Mouse (Mus musculus): Measurements from ENCODE around the gene Mphosph9. TPM values are rescaled to one million over a fixed set of nuclear protein-coding genes. Genes with fewer than 3 reads are reported as not detected.
A peak's percentile ranks its signal among the peaks of the same experiment; 100 is the strongest.

Mphosph9 gene
- polyA plus RNA-seq, 1 experiment from 2014 or later = 13.4 TPM

GRCm38 (mm10) chr5:124244449-124244848 is 83.3 kb downstream of the Mphosph9 start:
- no peak for ATAC-seq (replicated peaks; ENCODE audit: low FRiP score)
- H3K9ac ChIP-seq = no peak overlapping the region
- H3K4me3 ChIP-seq (replicated peaks) = no peak overlapping the region
- 96% methylated on average over 8 of the region's 8 CpGs for WGBS
- peaks cover 44% of the 10 kb centered on the region for H3K4me1 ChIP-seq
- no peak overlapping the region for H3K27ac ChIP-seq
- no peaks in the 10 kb centered on the region for H3K27me3 ChIP-seq
- no peak overlapping the region for H3K4me2 ChIP-seq
- no peaks in the 10 kb centered on the region for H3K9me3 ChIP-seq (replicated peaks)
- peaks cover 25% of the 10 kb centered on the region for H3K36me3 ChIP-seq

- Histone ChIP-seq H3K27me3 (no peaks in the 10 kb centered on the region), H3K9me3 (replicated peaks) (no peaks in the 10 kb centered on the region), H3K36me3 (peaks cover 25% of the 10 kb centered on the region), H3K27ac (no peak overlapping the region), H3K4me1 (peaks cover 36% of the 10 kb centered on the region), H3K4me3 (replicated peaks) (no peak overlapping the region), H3K9ac (no peak overlapping the region), H3K4me2 (no peak overlapping the region)
- ATAC-seq (replicated peaks; ENCODE audit: low FRiP score) = no peak
- 92% methylated on average over 9 of the region's 9 CpGs for WGBS
Observed at GRCm38 (mm10) chr5:124243236-124243901, 84.4 kb downstream of the Mphosph9 start.

- H3K4me1 ChIP-seq = peaks cover 25% of the 10 kb centered on the region
- no peaks in the 10 kb centered on the region for H3K27me3 ChIP-seq
- 28% methylated on average over 10 of the region's 10 CpGs for WGBS
- peak overlapping the region; percentile 20 for H3K27ac ChIP-seq
- peak overlapping the region; percentile 12; the same call in 1 of the 2 replicates for H3K4me2 ChIP-seq
- H3K9ac ChIP-seq = no peak overlapping the region
- H3K4me3 ChIP-seq (replicated peaks) = no peak overlapping the region
- H3K36me3 ChIP-seq = peaks cover 25% of the 10 kb centered on the region
- no peak for ATAC-seq (replicated peaks; ENCODE audit: low FRiP score)
- H3K9me3 ChIP-seq (replicated peaks) = no peaks in the 10 kb centered on the region
Observed at GRCm38 (mm10) chr5:124241686-124242444, 85.9 kb downstream of the Mphosph9 start.

- peak overlapping the region; percentile 20 for H3K27ac ChIP-seq
- peaks cover 33% of the 10 kb centered on the region for H3K4me1 ChIP-seq
- peaks cover 20% of the 10 kb centered on the region for H3K36me3 ChIP-seq
- no peak overlapping the region for H3K9ac ChIP-seq
- ATAC-seq (replicated peaks; ENCODE audit: low FRiP score) = 0 out of 2 replicates have a peak, but pooled peaks have one; percentile 31
- H3K4me3 ChIP-seq (replicated peaks) = no peak overlapping the region
- 20% methylated on average over 22 of the region's 22 CpGs for WGBS
- peak overlapping the region; percentile 12; the same call in 1 of the 2 replicates for H3K4me2 ChIP-seq
- no peaks in the 10 kb centered on the region for H3K27me3 ChIP-seq
- H3K9me3 ChIP-seq (replicated peaks) = no peaks in the 10 kb centered on the region
Observed at GRCm38 (mm10) chr5:124240841-124241685, 86.7 kb downstream of the Mphosph9 start.

GRCm38 (mm10) chr5:124236180-124236579 is 91.6 kb downstream of the Mphosph9 start:
- WGBS = 51% methylated on average over 4 of the region's 4 CpGs

GRCm38 (mm10) chr5:124234778-124235177 is 93.0 kb downstream of the Mphosph9 start:
- ATAC-seq (replicated peaks; ENCODE audit: low FRiP score) = no peak
- H3K4me3 ChIP-seq (replicated peaks) = no peak overlapping the region
- no peak overlapping the region for H3K4me2 ChIP-seq
- H3K9ac ChIP-seq = no peak overlapping the region
- H3K36me3 ChIP-seq = no peaks in the 10 kb centered on the region
- H3K4me1 ChIP-seq = peaks cover 60% of the 10 kb centered on the region
- H3K27me3 ChIP-seq = no peaks in the 10 kb centered on the region
- no peak overlapping the region for H3K27ac ChIP-seq
- H3K9me3 ChIP-seq (replicated peaks) = no peaks in the 10 kb centered on the region
- 91% methylated on average over 6 of the region's 6 CpGs for WGBS

More at GRCm38 (mm10) chr5:124236180-124236579, 91.6 kb downstream of the Mphosph9 start:
- no peaks in the 10 kb centered on the region for H3K36me3 ChIP-seq
- no peaks in the 10 kb centered on the region for H3K27me3 ChIP-seq
- no peak overlapping the region for H3K4me2 ChIP-seq
- no peak overlapping the region for H3K4me3 ChIP-seq (replicated peaks)
- peak; percentile 34; the same call in 1 of the 2 replicates for ATAC-seq (replicated peaks; ENCODE audit: low FRiP score)
- 0 out of 2 replicates have a peak overlapping the region, but pooled peaks have one; percentile 41 for H3K27ac ChIP-seq
- H3K9me3 ChIP-seq (replicated peaks) = no peaks in the 10 kb centered on the region
- no peak overlapping the region for H3K9ac ChIP-seq
- peaks cover 63% of the 10 kb centered on the region for H3K4me1 ChIP-seq

GRCm38 (mm10) chr5:124233874-124234661 is 93.7 kb downstream of the Mphosph9 start:
- Histone ChIP-seq H3K4me1 (peaks cover 60% of the 10 kb centered on the region), H3K36me3 (no peaks in the 10 kb centered on the region), H3K4me3 (replicated peaks) (no peak overlapping the region), H3K27me3 (no peaks in the 10 kb centered on the region), H3K4me2 (no peak overlapping the region), H3K9ac (no peak overlapping the region), H3K9me3 (replicated peaks) (no peaks in the 10 kb centered on the region), H3K27ac (no peak overlapping the region)
- no peak for ATAC-seq (replicated peaks; ENCODE audit: low FRiP score)
- 50% methylated on average over 12 of the region's 12 CpGs for WGBS

GRCm38 (mm10) chr5:124233144-124233465 is 94.7 kb downstream of the Mphosph9 start:
- no peaks in the 10 kb centered on the region for H3K9me3 ChIP-seq (replicated peaks)
- H3K4me1 ChIP-seq = peaks cover 60% of the 10 kb centered on the region
- H3K4me3 ChIP-seq (replicated peaks) = no peak overlapping the region
- H3K27ac ChIP-seq = peak overlapping the region; percentile 75
- H3K9ac ChIP-seq = no peak overlapping the region
- WGBS = 39% methylated on average over 8 of the region's 8 CpGs
- 0 out of 2 replicates have a peak, but pooled peaks have one; percentile 23 for ATAC-seq (replicated peaks; ENCODE audit: low FRiP score)
- H3K36me3 ChIP-seq = no peaks in the 10 kb centered on the region
- no peaks in the 10 kb centered on the region for H3K27me3 ChIP-seq
- H3K4me2 ChIP-seq = peak overlapping the region; percentile 43

- Histone ChIP-seq H3K27ac (peak overlapping the region; percentile 75), H3K4me1 (peaks cover 60% of the 10 kb centered on the region), H3K4me3 (replicated peaks) (no peak overlapping the region), H3K36me3 (no peaks in the 10 kb centered on the region), H3K9me3 (replicated peaks) (no peaks in the 10 kb centered on the region), H3K4me2 (peak overlapping the region; percentile 43), H3K27me3 (no peaks in the 10 kb centered on the region), H3K9ac (no peak overlapping the region)
- 26% methylated on average over 18 of the region's 18 CpGs for WGBS
- ATAC-seq (replicated peaks; ENCODE audit: low FRiP score) = 0 out of 2 replicates have a peak, but pooled peaks have one; percentile 46
Observed at GRCm38 (mm10) chr5:124232360-124233143, 95.2 kb downstream of the Mphosph9 start.

- Histone ChIP-seq H3K4me1 (peaks cover 46% of the 10 kb centered on the region), H3K36me3 (no peaks in the 10 kb centered on the region), H3K4me2 (no peak overlapping the region), H3K9me3 (replicated peaks) (no peaks in the 10 kb centered on the region), H3K4me3 (replicated peaks) (no peak overlapping the region), H3K27ac (no peak overlapping the region), H3K27me3 (no peaks in the 10 kb centered on the region), H3K9ac (no peak overlapping the region)
- WGBS = 57% methylated on average over 9 of the region's 9 CpGs
- ATAC-seq (replicated peaks; ENCODE audit: low FRiP score) = no peak
Observed at GRCm38 (mm10) chr5:124230461-124230860, 97.3 kb downstream of the Mphosph9 start.

Measured in kidney, embryonic 15.5 days (tissue).